Mouse (Mus musculus) lung, adult 18-20 months (tissue): ENCODE data around the gene Slc10a2.
"Not testable (repeated sequence)": the region's sequence is repeated elsewhere in the genome, so short reads cannot be mapped to it uniquely, and the experiment has no call there.

ENCODE experiments used
- DNase-seq, 2 experiments: peaks; one replicate each; pipeline ENCODE4 v3.0.0; 2022; ENCODE audit warnings: mixed read lengths in 2 of 2

The Slc10a2 gene

GRCm38 (mm10) chr8:5105186-5105585 is at the start of gene Slc10a2:
Gene Slc10a2 (minus strand): TSS chr8:5105351.
- no peak for DNase-seq

- DNase-seq: no peak
These were observed 24.2 kb upstream of the Slc10a2 start for GRCm38 (mm10) chr8:5129322-5129829.

GRCm38 (mm10) chr8:5106855-5107254 is 1.7 kb upstream of the Slc10a2 start:
- no peak for DNase-seq

- DNase-seq: no peak
These were observed 9.8 kb downstream of the Slc10a2 start for GRCm38 (mm10) chr8:5095392-5095791.

- not testable (repeated sequence) for DNase-seq
These were observed 11.2 kb downstream of the Slc10a2 start for GRCm38 (mm10) chr8:5093991-5094390.

- DNase-seq: no peak
These were observed 31.4 kb downstream of the Slc10a2 start for GRCm38 (mm10) chr8:5073654-5074293.

GRCm38 (mm10) chr8:5058888-5059287 is 46.3 kb downstream of the Slc10a2 start:
- DNase-seq: no peak

GRCm38 (mm10) chr8:5044361-5044900 is 60.7 kb downstream of the Slc10a2 start:
- DNase-seq: not testable (repeated sequence)

- DNase-seq: no peak
These were observed 66.2 kb downstream of the Slc10a2 start for GRCm38 (mm10) chr8:5038811-5039561.
